Mouse (Mus musculus) embryonic facial prominence, embryonic 12.5 days (tissue): ENCODE data around the gene Hpcal1. TPM values are rescaled to one million over a fixed set of nuclear protein-coding genes. Genes with fewer than 3 reads are reported as not detected.

Source experiments
- ATAC-seq: fragments of 200-750 bp; cut with Nextera tagmentation; 2 replicates; pipeline ENCODE4 v1.8.0; 2017; ENCODE audit not compliant: insufficient number of reproducible peaks, insufficient read depth, low FRiP score, low TSS enrichment
- H3K27ac ChIP-seq: fragments of 300-500 bp; sonication (generic); 2 replicates; pipeline ENCODE4 v1.5.1; 2016; ENCODE audit warnings: mild to moderate bottlenecking
- H3K27me3 ChIP-seq: fragments of 300-500 bp; sonication (generic); 2 replicates; pipeline ENCODE4 v1.6.1; 2016; ENCODE audit warnings: mild to moderate bottlenecking, moderate library complexity
- H3K36me3 ChIP-seq: fragments of 300-500 bp; sonication (generic); 2 replicates; pipeline ENCODE4 v1.6.1; 2016; ENCODE audit warnings: mild to moderate bottlenecking
- H3K4me1 ChIP-seq: fragments of 300-500 bp; sonication (generic); 2 replicates; pipeline ENCODE4 v1.6.1; 2016
- H3K4me2 ChIP-seq: fragments of 300-500 bp; sonication (generic); replicated peaks from 2 replicates; pipeline ENCODE4 v1.6.1; 2016; ENCODE audit warnings: mild to moderate bottlenecking, moderate library complexity
- H3K4me3 ChIP-seq: fragments of 300-500 bp; sonication (generic); 2 replicates; pipeline ENCODE4 v1.5.1; 2016; ENCODE audit warnings: mild to moderate bottlenecking
- H3K9ac ChIP-seq: fragments of 300-500 bp; sonication (generic); 2 replicates; pipeline ENCODE4 v1.6.1; 2016; ENCODE audit warnings: mild to moderate bottlenecking, moderate library complexity
- H3K9me3 ChIP-seq: fragments of 300-500 bp; sonication (generic); 2 replicates; pipeline ENCODE4 v1.6.1; 2016; ENCODE audit warnings: mild to moderate bottlenecking, moderate library complexity
- WGBS: fragments of 180-500 bp; shearing (Covaris S2); methylation state at CpG from one replicate; pipeline ENCODE4 v1.1.7; 2016; 5-methylcytosine and 5-hydroxymethylcytosine counted together
- polyA plus RNA-seq: library from polyadenylated mRNA; unstranded; fragments of >200 nt; fragmentation: Nextera tagmentation; extraction: Ambion mirVana; gene quantifications from 2 replicates; pipeline ENCODE4 v1.2.1, GENCODE M21; 2016

The Hpcal1 gene
- polyA plus RNA-seq, 1 experiment from 2014 or later: 39.5 TPM

GRCm38 (mm10) chr12:17722452-17723181, 32.0 kb downstream of the Hpcal1 start:
- no peak for ATAC-seq
- Histone ChIP-seq H3K27me3 (no peaks in the 10 kb centered on the region), H3K36me3 (no peaks in the 10 kb centered on the region), H3K4me2 (no peak overlapping the region), H3K9ac (no peak overlapping the region), H3K9me3 (no peaks in the 10 kb centered on the region), H3K27ac (no peak overlapping the region), H3K4me3 (no peak overlapping the region), H3K4me1 (peaks cover 33% of the 10 kb centered on the region)
- 86% methylated on average over 13 of the region's 13 CpGs for WGBS

- Histone ChIP-seq H3K9ac (no peak overlapping the region), H3K4me1 (peaks cover 39% of the 10 kb centered on the region), H3K27me3 (no peaks in the 10 kb centered on the region), H3K27ac (no peak overlapping the region), H3K36me3 (no peaks in the 10 kb centered on the region), H3K4me3 (no peak overlapping the region), H3K9me3 (no peaks in the 10 kb centered on the region), H3K4me2 (no peak overlapping the region)
- WGBS: 52% methylated on average over 1 of the region's 1 CpGs
- no peak for ATAC-seq
These were observed 32.5 kb downstream of the Hpcal1 start for GRCm38 (mm10) chr12:17723182-17723570.

GRCm38 (mm10) chr12:17723999-17724398, 33.3 kb downstream of the Hpcal1 start:
- no peaks in the 10 kb centered on the region for H3K36me3 ChIP-seq
- no peak for ATAC-seq
- H3K4me2 ChIP-seq: no peak overlapping the region
- H3K4me3 ChIP-seq: no peak overlapping the region
- H3K27ac ChIP-seq: no peak overlapping the region
- no peaks in the 10 kb centered on the region for H3K9me3 ChIP-seq
- no peak overlapping the region for H3K9ac ChIP-seq
- WGBS: 66% methylated on average over 6 of the region's 6 CpGs
- peaks cover 43% of the 10 kb centered on the region for H3K4me1 ChIP-seq
- no peaks in the 10 kb centered on the region for H3K27me3 ChIP-seq

- Histone ChIP-seq H3K4me3 (no peak overlapping the region), H3K4me2 (no peak overlapping the region), H3K9me3 (no peaks in the 10 kb centered on the region), H3K9ac (no peak overlapping the region), H3K36me3 (no peaks in the 10 kb centered on the region), H3K27me3 (no peaks in the 10 kb centered on the region), H3K4me1 (peaks cover 43% of the 10 kb centered on the region), H3K27ac (no peak overlapping the region)
- ATAC-seq: no peak
- 56% methylated on average over 3 of the region's 3 CpGs for WGBS
These were observed 33.9 kb downstream of the Hpcal1 start for GRCm38 (mm10) chr12:17724412-17725090.

- Histone ChIP-seq H3K9ac (no peak overlapping the region), H3K4me1 (peaks cover 43% of the 10 kb centered on the region), H3K4me2 (no peak overlapping the region), H3K36me3 (no peaks in the 10 kb centered on the region), H3K27ac (no peak overlapping the region), H3K9me3 (no peaks in the 10 kb centered on the region), H3K4me3 (no peak overlapping the region), H3K27me3 (no peaks in the 10 kb centered on the region)
- WGBS: 69% methylated on average over 6 of the region's 6 CpGs
- ATAC-seq: no peak
These were observed 34.9 kb downstream of the Hpcal1 start for GRCm38 (mm10) chr12:17725592-17725991.

GRCm38 (mm10) chr12:17726576-17727320, 36.1 kb downstream of the Hpcal1 start:
- Histone ChIP-seq H3K36me3 (no peaks in the 10 kb centered on the region), H3K4me3 (no peak overlapping the region), H3K9me3 (no peaks in the 10 kb centered on the region), H3K27me3 (no peaks in the 10 kb centered on the region), H3K27ac (no peak overlapping the region), H3K4me1 (peaks cover 43% of the 10 kb centered on the region), H3K9ac (no peak overlapping the region), H3K4me2 (no peak overlapping the region)
- 67% methylated on average over 10 of the region's 10 CpGs for WGBS
- no peak for ATAC-seq

GRCm38 (mm10) chr12:17727676-17728339, 37.2 kb downstream of the Hpcal1 start:
- H3K4me3 ChIP-seq: no peak overlapping the region
- no peaks in the 10 kb centered on the region for H3K36me3 ChIP-seq
- no peak overlapping the region for H3K9ac ChIP-seq
- H3K27me3 ChIP-seq: no peaks in the 10 kb centered on the region
- H3K9me3 ChIP-seq: no peaks in the 10 kb centered on the region
- no peak for ATAC-seq
- H3K27ac ChIP-seq: peak overlapping the region; percentile 51; the same call in 1 of the 2 replicates
- no peak overlapping the region for H3K4me2 ChIP-seq
- 50% methylated on average over 13 of the region's 13 CpGs for WGBS
- peaks cover 45% of the 10 kb centered on the region for H3K4me1 ChIP-seq

- Histone ChIP-seq H3K9ac (no peak overlapping the region), H3K9me3 (no peaks in the 10 kb centered on the region), H3K27me3 (no peaks in the 10 kb centered on the region), H3K27ac (no peak overlapping the region), H3K4me2 (no peak overlapping the region), H3K36me3 (no peaks in the 10 kb centered on the region), H3K4me3 (no peak overlapping the region), H3K4me1 (peaks cover 53% of the 10 kb centered on the region)
- ATAC-seq: no peak
- 85% methylated on average over 13 of the region's 13 CpGs for WGBS
These were observed 38.7 kb downstream of the Hpcal1 start for GRCm38 (mm10) chr12:17729211-17729900.

- Histone ChIP-seq H3K4me2 (no peak overlapping the region), H3K4me3 (no peak overlapping the region), H3K27me3 (no peaks in the 10 kb centered on the region), H3K9ac (no peak overlapping the region), H3K36me3 (no peaks in the 10 kb centered on the region), H3K4me1 (peaks cover 34% of the 10 kb centered on the region), H3K9me3 (no peaks in the 10 kb centered on the region), H3K27ac (no peak overlapping the region)
- no peak for ATAC-seq
- 78% methylated on average over 7 of the region's 7 CpGs for WGBS
These were observed 41.4 kb downstream of the Hpcal1 start for GRCm38 (mm10) chr12:17732006-17732405.

GRCm38 (mm10) chr12:17732546-17732945, 41.9 kb downstream of the Hpcal1 start:
- H3K4me1 ChIP-seq: peaks cover 33% of the 10 kb centered on the region
- H3K27ac ChIP-seq: peak overlapping the region; percentile 63
- no peak overlapping the region for H3K9ac ChIP-seq
- H3K36me3 ChIP-seq: no peaks in the 10 kb centered on the region
- 76% methylated on average over 4 of the region's 4 CpGs for WGBS
- ATAC-seq: no peak
- no peak overlapping the region for H3K4me2 ChIP-seq
- H3K4me3 ChIP-seq: no peak overlapping the region
- no peaks in the 10 kb centered on the region for H3K9me3 ChIP-seq
- H3K27me3 ChIP-seq: no peaks in the 10 kb centered on the region
